Mouse (Mus musculus): ENCODE results near the gene Fbrsl1. TPM values are rescaled to one million over a fixed set of nuclear protein-coding genes. Genes with fewer than 3 reads are reported as not detected.
"Not testable (repeated sequence)": the region's sequence is repeated elsewhere in the genome, so short reads cannot be mapped to it uniquely, and the experiment has no call there.

Gene Fbrsl1
- polyA plus RNA-seq, 1 experiment from 2014 or later: 9.8 TPM

DNA sequence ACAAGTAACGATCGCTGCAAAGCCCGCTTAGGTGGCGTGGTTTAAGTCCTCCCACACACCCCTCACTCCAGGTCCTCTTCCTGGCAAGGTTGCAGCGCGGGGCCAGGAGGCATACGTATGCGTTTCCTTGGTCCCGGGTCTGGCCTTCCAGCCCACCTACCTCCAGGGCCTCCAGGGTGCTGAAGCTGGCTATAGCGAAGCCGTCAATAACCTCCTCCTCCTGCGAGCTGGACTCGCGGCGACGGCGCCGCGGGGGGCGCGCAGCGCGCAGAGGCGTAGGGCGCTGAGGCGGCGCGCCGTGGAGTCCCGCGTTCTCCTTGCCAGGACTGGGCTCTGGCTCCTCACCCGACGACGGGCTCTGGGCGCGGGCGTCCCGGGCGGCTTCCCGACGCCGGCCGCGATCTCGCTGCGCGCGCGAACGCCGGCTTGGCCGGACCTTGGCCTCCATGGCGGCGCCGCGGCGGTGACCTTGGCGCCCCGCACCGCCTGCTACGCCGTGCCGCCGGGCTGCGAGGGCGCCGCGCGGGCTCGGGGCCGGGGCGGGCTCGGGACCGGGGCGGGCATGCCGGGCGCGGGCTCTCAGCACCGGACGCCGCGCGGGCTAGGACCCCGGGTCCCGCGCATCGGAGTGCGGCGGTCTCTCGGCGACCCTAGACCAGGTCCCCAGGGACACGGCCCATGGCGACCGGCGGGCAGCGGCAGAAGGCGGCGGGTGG lies 425 bp downstream of the Fbrsl1 start:
- Histone ChIP-seq H3K9me3 (replicated peaks) (no peaks in the 10 kb centered on the region), H3K4me3 (peak overlapping the region; percentile 89), H3K4me2 (peak overlapping the region; percentile 78), H3K4me1 (peaks cover 48% of the 10 kb centered on the region), H3K27me3 (replicated peaks) (peaks cover 24% of the 10 kb centered on the region), H3K27ac (peak overlapping the region; percentile 86), H3K36me3 (no peaks in the 10 kb centered on the region), H3K9ac (peak overlapping the region; percentile 83)
- WGBS (ENCODE audit: insufficient replicate concordance): under 1% methylated on average over 75 of the region's 98 CpGs
- peak; percentile 38 for ATAC-seq

DNA sequence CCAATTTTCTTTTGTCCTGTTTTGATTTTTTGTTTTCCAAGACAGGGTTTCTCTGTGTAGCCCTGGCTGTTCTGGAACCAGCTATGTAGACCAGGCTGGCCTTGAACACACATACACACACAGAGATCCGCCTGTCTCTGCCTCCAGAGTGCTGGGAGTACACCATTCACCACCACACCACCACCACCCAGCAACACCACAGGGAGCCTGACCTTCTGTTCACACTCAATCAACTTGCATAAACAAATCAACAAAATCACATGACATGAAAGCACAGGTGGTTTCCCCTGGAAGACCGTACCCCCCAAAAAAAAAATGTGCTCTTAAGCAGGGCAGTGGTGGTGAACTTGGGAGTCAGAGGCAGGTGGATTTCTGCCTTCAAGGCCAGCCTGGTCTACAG lies 3.8 kb downstream of the Fbrsl1 start:
- peaks cover 72% of the 10 kb centered on the region for H3K4me1 ChIP-seq
- ATAC-seq: no peak

DNA sequence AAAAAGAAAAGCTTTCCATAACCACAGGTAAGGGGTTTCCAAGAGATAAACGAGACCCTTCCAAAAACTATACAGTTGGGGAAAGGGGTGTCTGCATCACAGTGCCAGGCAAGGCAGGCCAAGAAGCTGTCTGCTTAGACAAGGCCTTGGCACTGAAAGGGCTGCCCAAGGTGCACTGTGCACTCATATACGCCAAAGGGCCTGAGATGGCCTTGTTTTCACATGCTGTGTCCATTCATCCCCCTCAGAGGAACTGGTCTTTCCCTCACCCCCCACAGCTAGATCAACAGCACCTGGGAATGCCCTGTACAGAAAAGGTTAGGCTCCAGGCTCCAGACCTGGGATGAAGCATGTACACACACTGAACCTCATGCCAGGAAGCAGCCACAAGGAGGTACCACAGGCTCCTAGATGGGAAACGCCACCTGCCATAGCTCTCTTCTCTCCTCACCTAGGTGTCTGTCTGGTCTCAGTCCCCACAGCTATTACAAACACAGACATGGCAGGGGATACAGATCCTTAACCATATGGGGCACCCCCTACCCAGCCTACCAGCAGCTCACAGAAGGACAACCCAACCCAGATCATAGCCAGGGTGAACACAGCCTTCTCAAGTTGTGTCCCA lies 5.2 kb downstream of the Fbrsl1 start:
- no peak overlapping the region for H3K27ac ChIP-seq
- H3K4me2 ChIP-seq: no peak overlapping the region
- no peaks in the 10 kb centered on the region for H3K9me3 ChIP-seq (replicated peaks)
- ATAC-seq: no peak
- H3K9ac ChIP-seq: no peak overlapping the region
- no peaks in the 10 kb centered on the region for H3K27me3 ChIP-seq (replicated peaks)
- WGBS (ENCODE audit: insufficient replicate concordance): 75% methylated on average over 3 of the region's 3 CpGs
- H3K4me1 ChIP-seq: peaks cover 75% of the 10 kb centered on the region
- H3K4me3 ChIP-seq: no peak overlapping the region
- no peaks in the 10 kb centered on the region for H3K36me3 ChIP-seq

More for the DNA sequence above, 3.8 kb downstream of the Fbrsl1 start:
- Histone ChIP-seq H3K9ac (no peak overlapping the region), H3K27me3 (replicated peaks) (0 out of 2 replicates have a peak, but pooled peaks cover 2% of the 10 kb centered on the region), H3K4me2 (no peak overlapping the region), H3K36me3 (no peaks in the 10 kb centered on the region), H3K4me3 (no peak overlapping the region), H3K27ac (no peak overlapping the region), H3K9me3 (replicated peaks) (no peaks in the 10 kb centered on the region)
- WGBS (ENCODE audit: insufficient replicate concordance): 89% methylated on average over 2 of the region's 2 CpGs

DNA sequence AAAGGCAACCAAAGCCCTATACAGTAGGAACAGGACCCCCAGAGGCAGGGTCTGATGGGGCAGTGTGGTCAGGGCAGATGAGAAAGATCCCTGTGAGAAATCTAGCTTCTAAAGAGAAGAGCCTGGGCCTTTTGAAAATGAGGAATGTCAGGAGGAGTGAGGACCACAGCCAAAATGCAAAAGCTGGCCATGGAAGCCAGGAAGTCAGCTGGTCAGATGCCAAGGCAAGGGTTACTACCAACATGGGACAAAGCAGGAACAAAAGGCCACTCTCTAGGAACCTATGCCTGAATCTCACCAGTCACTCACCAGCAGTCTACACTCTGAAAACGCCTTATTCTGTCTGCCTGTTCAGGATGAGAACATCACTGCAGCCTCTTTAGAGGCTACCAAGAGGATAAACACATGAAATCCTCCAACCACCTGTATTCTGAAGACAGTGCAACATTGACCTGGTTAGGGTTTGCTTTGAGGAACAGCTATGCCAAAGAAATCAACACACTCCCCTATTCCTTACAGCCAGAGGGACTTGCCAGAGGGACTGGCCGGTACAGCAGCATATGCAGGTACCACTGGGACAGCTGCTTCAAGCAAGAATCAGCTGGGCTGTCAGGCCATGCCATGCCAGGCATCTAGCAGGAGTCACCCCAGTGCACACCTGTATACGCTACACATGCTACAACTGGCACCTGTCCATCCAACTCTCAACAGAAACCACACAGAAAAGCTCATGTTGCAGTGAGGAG lies 8.6 kb downstream of the Fbrsl1 start:
- 70% methylated on average over 3 of the region's 3 CpGs for WGBS (ENCODE audit: insufficient replicate concordance)
- H3K9ac ChIP-seq: no peak overlapping the region
- ATAC-seq: no peak
- peaks cover 68% of the 10 kb centered on the region for H3K4me1 ChIP-seq
- H3K27ac ChIP-seq: no peak overlapping the region
- H3K4me3 ChIP-seq: no peak overlapping the region
- H3K4me2 ChIP-seq: no peak overlapping the region
- no peaks in the 10 kb centered on the region for H3K36me3 ChIP-seq
- H3K9me3 ChIP-seq (replicated peaks): no peaks in the 10 kb centered on the region
- H3K27me3 ChIP-seq (replicated peaks): no peaks in the 10 kb centered on the region

DNA sequence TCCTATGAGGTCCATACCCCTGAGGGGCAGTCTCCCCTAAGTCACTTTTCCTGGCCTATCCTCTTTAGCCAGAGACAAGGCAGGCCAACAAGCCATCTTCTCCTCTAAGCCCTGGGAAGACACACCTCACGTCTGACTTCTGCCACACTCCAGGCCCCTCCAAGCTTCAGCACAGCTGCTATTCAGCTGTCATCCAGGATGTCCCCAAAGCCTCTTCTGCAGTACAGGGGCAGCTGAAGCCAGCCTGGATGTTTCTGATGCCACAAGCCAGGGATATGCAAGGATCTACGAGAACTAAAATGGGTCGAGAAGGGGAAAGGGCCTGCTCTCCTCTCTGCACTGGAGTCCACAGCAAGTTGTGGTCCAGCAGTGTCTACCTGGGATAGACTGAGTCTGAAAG lies 9.7 kb downstream of the Fbrsl1 start:
- H3K4me2 ChIP-seq: no peak overlapping the region
- no peaks in the 10 kb centered on the region for H3K36me3 ChIP-seq
- H3K9me3 ChIP-seq (replicated peaks): no peaks in the 10 kb centered on the region
- peaks cover 61% of the 10 kb centered on the region for H3K4me1 ChIP-seq
- no peak overlapping the region for H3K4me3 ChIP-seq
- ATAC-seq: no peak
- WGBS (ENCODE audit: insufficient replicate concordance): 62% methylated on average over 3 of the region's 3 CpGs
- H3K27ac ChIP-seq: no peak overlapping the region
- H3K9ac ChIP-seq: no peak overlapping the region
- no peaks in the 10 kb centered on the region for H3K27me3 ChIP-seq (replicated peaks)

DNA sequence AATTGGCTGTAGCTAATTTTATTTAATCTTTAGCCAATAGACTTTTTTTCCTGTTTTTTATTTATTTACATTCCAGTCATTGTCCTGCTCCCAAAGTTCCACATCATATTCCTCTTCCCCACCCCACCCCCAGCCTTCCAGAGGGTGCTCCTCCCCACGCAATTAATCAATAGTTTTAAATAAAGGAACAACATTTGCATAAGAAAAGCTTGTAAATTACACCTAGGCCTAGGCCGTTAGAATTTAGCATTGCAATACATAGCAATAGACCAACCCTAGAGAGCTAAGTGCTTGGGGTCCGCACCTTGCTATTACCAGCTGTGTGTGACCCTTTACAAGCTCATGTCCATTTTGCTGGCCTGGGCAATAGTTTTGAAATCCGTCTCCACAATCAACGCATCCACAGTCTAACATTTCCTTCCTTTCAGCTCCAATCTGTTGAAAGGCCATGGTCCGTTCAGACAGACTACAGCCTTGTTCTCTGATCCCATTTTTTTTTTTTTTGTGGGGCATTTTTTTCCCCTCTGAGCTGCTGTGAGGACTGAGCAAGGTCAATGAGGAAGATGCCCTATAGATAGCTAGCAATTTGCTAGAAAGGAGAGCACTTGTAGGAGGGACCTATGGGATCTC lies 10.6 kb downstream of the Fbrsl1 start:
- H3K4me1 ChIP-seq: peaks cover 55% of the 10 kb centered on the region
- no peak for ATAC-seq
- 79% methylated on average over 6 of the region's 6 CpGs for WGBS (ENCODE audit: insufficient replicate concordance)

DNA sequence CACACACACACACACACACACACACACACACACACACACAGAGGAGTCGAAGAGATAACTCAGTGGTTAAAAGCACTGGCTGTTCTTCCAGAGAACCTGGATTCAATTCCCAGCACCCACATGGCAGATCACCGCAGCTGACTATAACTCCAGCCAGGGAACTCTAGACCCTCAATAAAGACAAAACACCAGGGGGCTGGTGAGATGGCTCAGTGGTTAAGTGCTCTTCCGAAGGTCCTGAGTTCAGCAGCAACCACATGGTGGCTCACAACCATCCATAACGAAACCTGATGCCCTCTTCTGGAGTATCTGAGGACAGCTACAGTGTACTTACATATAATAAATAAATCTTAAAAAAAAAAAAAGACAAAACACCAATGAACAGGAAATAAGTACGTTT lies 12.1 kb downstream of the Fbrsl1 start:
- not testable (repeated sequence) for ATAC-seq; H3K27ac ChIP-seq; H3K4me3 ChIP-seq; H3K4me2 ChIP-seq; H3K27me3 ChIP-seq (replicated peaks); H3K9ac ChIP-seq; H3K9me3 ChIP-seq (replicated peaks)
- Histone ChIP-seq H3K4me1 (peaks cover 46% of the 10 kb centered on the region), H3K36me3 (peaks cover 23% of the 10 kb centered on the region)
- 57% methylated on average over 5 of the region's 5 CpGs for WGBS (ENCODE audit: insufficient replicate concordance)

More for the DNA sequence above, 10.6 kb downstream of the Fbrsl1 start:
- Histone ChIP-seq H3K4me3 (no peak overlapping the region), H3K9me3 (replicated peaks) (no peaks in the 10 kb centered on the region), H3K36me3 (peaks cover 7% of the 10 kb centered on the region), H3K27me3 (replicated peaks) (no peaks in the 10 kb centered on the region), H3K27ac (no peak overlapping the region), H3K4me2 (no peak overlapping the region), H3K9ac (no peak overlapping the region)

DNA sequence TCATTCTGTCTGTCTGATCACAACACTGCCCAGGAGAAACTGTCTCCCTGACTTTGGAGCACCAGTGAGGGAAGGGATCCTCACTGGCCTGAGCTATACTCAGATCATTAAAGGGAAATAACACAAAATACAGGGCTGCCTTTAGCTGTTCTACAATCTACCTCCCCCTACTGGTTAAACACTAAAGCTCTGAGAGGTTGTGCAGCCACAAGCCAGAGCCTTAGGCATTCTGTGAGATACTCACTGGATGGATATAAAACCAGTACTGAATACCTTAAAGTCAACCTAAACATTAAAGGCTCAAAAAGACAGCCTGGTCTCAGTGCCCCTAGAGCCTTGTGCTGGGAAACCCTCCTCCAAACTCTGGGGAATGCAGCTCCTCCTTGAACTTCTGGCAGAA lies 13.5 kb downstream of the Fbrsl1 start:
- peaks cover 35% of the 10 kb centered on the region for H3K4me1 ChIP-seq
- no peaks in the 10 kb centered on the region for H3K9me3 ChIP-seq (replicated peaks)
- no peak overlapping the region for H3K27ac ChIP-seq
- H3K4me2 ChIP-seq: no peak overlapping the region
- no peaks in the 10 kb centered on the region for H3K27me3 ChIP-seq (replicated peaks)
- no peak overlapping the region for H3K9ac ChIP-seq
- H3K4me3 ChIP-seq: no peak overlapping the region
- H3K36me3 ChIP-seq: peaks cover 36% of the 10 kb centered on the region
- no peak for ATAC-seq

DNA sequence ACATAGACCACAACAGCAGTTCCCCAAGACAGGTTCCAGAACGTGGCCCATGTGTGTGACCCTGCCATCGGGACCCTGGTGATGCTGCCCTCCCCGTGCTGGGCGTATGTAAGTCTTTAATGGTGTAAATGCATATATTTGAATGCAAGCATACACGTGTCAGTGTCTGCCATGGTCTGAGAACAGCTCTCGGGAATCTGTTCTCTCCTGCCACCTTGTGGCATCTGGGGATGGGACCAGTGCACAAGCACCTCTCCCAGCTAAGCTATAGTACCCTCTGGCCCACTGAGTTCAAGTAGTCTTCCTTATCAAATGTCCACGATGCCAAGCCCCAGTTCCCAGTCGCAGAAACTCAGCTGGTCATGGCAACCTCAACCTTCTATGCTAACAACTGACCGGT lies 19.3 kb downstream of the Fbrsl1 start:
- peak; percentile 62; the same call in 1 of the 2 replicates for ATAC-seq

DNA sequence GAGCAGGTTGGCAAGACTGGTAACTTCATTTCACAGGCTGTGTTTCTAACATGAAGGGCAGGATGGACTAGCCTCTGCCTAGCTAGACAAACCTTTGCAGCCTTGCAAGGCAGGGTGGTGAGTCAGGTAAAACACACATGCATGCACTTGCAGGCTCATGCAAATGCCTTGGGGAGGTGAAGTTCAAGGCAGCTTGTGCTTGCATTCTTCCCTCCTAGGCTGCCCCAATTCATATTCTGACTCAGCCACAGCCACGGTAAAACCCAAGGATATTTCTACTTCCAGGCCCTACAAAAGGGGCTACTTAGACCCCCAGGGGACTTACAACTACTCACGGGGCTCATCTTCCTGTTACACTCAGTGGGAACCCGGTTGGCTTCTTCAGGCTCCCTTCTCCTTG lies 20.0 kb downstream of the Fbrsl1 start:
- H3K27me3 ChIP-seq (replicated peaks): no peaks in the 10 kb centered on the region
- H3K4me1 ChIP-seq: no peaks in the 10 kb centered on the region
- ATAC-seq: no peak
- no peaks in the 10 kb centered on the region for H3K9me3 ChIP-seq (replicated peaks)
- no peak overlapping the region for H3K27ac ChIP-seq
- 79% methylated on average over 3 of the region's 3 CpGs for WGBS (ENCODE audit: insufficient replicate concordance)
- no peak overlapping the region for H3K4me2 ChIP-seq
- no peak overlapping the region for H3K9ac ChIP-seq
- H3K4me3 ChIP-seq: no peak overlapping the region
- peaks cover 42% of the 10 kb centered on the region for H3K36me3 ChIP-seq

More for the DNA sequence above, 19.3 kb downstream of the Fbrsl1 start:
- Histone ChIP-seq H3K4me2 (no peak overlapping the region), H3K36me3 (peaks cover 43% of the 10 kb centered on the region), H3K4me1 (no peaks in the 10 kb centered on the region), H3K9me3 (replicated peaks) (no peaks in the 10 kb centered on the region), H3K27ac (no peak overlapping the region), H3K4me3 (no peak overlapping the region), H3K9ac (no peak overlapping the region), H3K27me3 (replicated peaks) (no peaks in the 10 kb centered on the region)
- WGBS (ENCODE audit: insufficient replicate concordance): 43% methylated on average over 9 of the region's 9 CpGs

DNA sequence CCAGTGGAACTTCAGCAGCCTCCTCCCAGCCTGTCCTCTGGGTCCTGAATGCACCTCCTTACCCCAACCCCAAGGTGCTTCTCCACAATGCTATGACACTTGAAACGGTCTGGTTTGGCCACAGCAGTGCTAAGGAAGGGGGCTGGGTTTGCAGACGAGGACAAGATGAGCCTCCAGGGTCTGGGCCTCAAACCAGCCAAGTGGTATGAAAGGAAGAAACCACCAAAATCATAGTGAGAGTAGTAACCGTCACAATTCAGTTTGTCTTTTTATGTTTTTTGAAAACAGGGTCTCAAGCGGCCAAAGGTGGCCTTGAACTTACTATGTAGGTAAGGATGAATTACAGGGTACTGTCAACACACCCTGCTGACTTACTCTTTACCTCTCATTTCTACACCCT lies 23.1 kb downstream of the Fbrsl1 start:
- peaks cover 7% of the 10 kb centered on the region; the same call in 1 of the 2 replicates for H3K4me1 ChIP-seq
- 68% methylated on average over 4 of the region's 4 CpGs for WGBS (ENCODE audit: insufficient replicate concordance)
- no peak overlapping the region for H3K27ac ChIP-seq
- H3K9ac ChIP-seq: no peak overlapping the region
- H3K9me3 ChIP-seq (replicated peaks): no peaks in the 10 kb centered on the region
- peaks cover 14% of the 10 kb centered on the region for H3K36me3 ChIP-seq
- ATAC-seq: no peak
- no peak overlapping the region for H3K4me2 ChIP-seq
- H3K4me3 ChIP-seq: no peak overlapping the region
- H3K27me3 ChIP-seq (replicated peaks): no peaks in the 10 kb centered on the region

DNA sequence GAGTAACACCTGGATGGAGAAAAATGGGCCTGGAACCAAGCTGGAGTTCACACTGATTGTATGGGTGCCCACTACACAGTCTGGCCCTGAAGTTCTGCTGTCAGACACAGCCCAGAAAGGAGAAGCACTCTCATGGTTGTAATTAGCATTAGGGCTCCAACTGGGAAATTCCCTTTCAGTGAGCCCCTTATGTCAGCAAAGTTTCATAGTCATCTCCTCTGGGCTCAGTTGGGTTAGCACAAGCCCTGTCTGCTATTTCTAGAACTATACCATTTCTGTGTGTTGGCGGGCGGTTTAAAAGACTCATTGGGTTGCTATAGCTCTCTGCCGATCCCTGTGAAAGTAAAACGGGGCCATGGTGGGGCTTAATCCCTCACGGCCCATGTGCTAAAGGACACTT lies 24.1 kb downstream of the Fbrsl1 start:
- Histone ChIP-seq H3K9me3 (replicated peaks) (no peaks in the 10 kb centered on the region), H3K9ac (no peak overlapping the region), H3K4me3 (no peak overlapping the region), H3K4me2 (no peak overlapping the region), H3K4me1 (peaks cover 8% of the 10 kb centered on the region; the same call in 1 of the 2 replicates), H3K27ac (no peak overlapping the region), H3K36me3 (peaks cover 11% of the 10 kb centered on the region; the same call in 1 of the 2 replicates), H3K27me3 (replicated peaks) (no peaks in the 10 kb centered on the region)
- ATAC-seq: no peak
- 84% methylated on average over 5 of the region's 5 CpGs for WGBS (ENCODE audit: insufficient replicate concordance)

Data from liver, embryonic 12.5 days (tissue).